Mouse (Mus musculus): Measurements from ENCODE around the gene Cetn4.

The Cetn4 gene

GRCm38 (mm10) chr3:37302685-37303084 lies 9.8 kb downstream of the Cetn4 start:
- DNase-seq (ENCODE audit: low spot score in 2 of 2): peak in 1 of 2 experiments; percentile 18

- no peak for DNase-seq (ENCODE audit: low spot score in 2 of 2)
Observed at GRCm38 (mm10) chr3:37299470-37299869, 13.0 kb downstream of the Cetn4 start.

- DNase-seq (ENCODE audit: low spot score in 2 of 2): no peak
Observed at GRCm38 (mm10) chr3:37292654-37293053, 19.9 kb downstream of the Cetn4 start.

GRCm38 (mm10) chr3:37291929-37292328 lies 20.6 kb downstream of the Cetn4 start:
- no peak for DNase-seq (ENCODE audit: low spot score in 2 of 2)

GRCm38 (mm10) chr3:37290881-37291541 lies 21.5 kb downstream of the Cetn4 start:
- no peak for DNase-seq (ENCODE audit: low spot score in 2 of 2)

GRCm38 (mm10) chr3:37289237-37289636 lies 23.3 kb downstream of the Cetn4 start:
- DNase-seq (ENCODE audit: low spot score in 2 of 2): no peak

GRCm38 (mm10) chr3:37283234-37283633 lies 29.3 kb downstream of the Cetn4 start:
- no peak for DNase-seq (ENCODE audit: low spot score in 2 of 2)

GRCm38 (mm10) chr3:37282299-37282922 lies 30.1 kb downstream of the Cetn4 start:
- DNase-seq (ENCODE audit: low spot score in 2 of 2): no peak

- no peak for DNase-seq (ENCODE audit: low spot score in 2 of 2)
Observed at GRCm38 (mm10) chr3:37280871-37281270, 31.6 kb downstream of the Cetn4 start.

GRCm38 (mm10) chr3:37280221-37280620 lies 32.3 kb downstream of the Cetn4 start:
- no peak for DNase-seq (ENCODE audit: low spot score in 2 of 2)

GRCm38 (mm10) chr3:37274661-37275060 lies 37.8 kb downstream of the Cetn4 start:
- no peak for DNase-seq (ENCODE audit: low spot score in 2 of 2)

GRCm38 (mm10) chr3:37273092-37273491 lies 39.4 kb downstream of the Cetn4 start:
- DNase-seq (ENCODE audit: low spot score in 2 of 2): no peak

- DNase-seq (ENCODE audit: low spot score in 2 of 2): peak; percentile 11 to 51
Observed at GRCm38 (mm10) chr3:37271209-37271608, 41.3 kb downstream of the Cetn4 start.

- no peak for DNase-seq (ENCODE audit: low spot score in 2 of 2)
Observed at GRCm38 (mm10) chr3:37269926-37270325, 42.6 kb downstream of the Cetn4 start.

- DNase-seq (ENCODE audit: low spot score in 2 of 2): no peak
Observed at GRCm38 (mm10) chr3:37268338-37268737, 44.2 kb downstream of the Cetn4 start.

GRCm38 (mm10) chr3:37259331-37259999 lies 53.0 kb downstream of the Cetn4 start:
- peak; percentile 38 to 51 for DNase-seq (ENCODE audit: low spot score in 2 of 2)

GRCm38 (mm10) chr3:37257776-37258175 lies 54.7 kb downstream of the Cetn4 start:
- DNase-seq (ENCODE audit: low spot score in 2 of 2): no peak

All from frontal cortex, postnatal 14 days (tissue).